Mouse (Mus musculus): Measurements from ENCODE around the gene Clk4.

DNA sequence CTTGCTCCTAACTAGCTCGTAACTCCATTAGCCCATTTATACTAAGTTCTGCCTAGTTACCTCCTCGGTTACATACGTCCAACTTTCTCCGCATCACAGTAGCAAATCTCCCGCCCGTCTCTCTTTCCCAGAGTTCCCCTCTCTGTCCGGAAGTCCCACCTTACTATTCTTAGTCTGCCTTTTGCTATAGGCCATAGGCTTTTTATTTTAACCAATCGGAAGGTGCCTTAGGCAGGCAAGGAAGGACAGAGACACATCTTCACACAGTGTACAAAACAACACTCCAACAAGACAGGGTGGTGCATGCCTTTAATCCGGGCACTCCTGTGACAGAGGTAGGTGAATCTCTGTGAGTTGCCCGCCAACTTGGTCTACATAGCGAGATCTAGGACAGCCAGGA, 41.2 kb upstream of the Clk4 start, which contains the start of gene Gm12569:
- TF ChIP-seq CTCF (IDR thresholded peaks at IDR 0.05; ENCODE audit: extremely low read depth, insufficient read length, insufficient replicate concordance, low read depth, low read length) = no peak
- TF ChIP-seq POLR2A (IDR thresholded peaks at IDR 0.05; ENCODE audit: low read depth, low read length) = no peak

Measured in small intestine, adult 2 months (tissue).